Mouse (Mus musculus) ovary, adult 10 weeks (tissue): ENCODE data around the gene Ebf4. TPM values are rescaled to one million over a fixed set of nuclear protein-coding genes. Genes with fewer than 3 reads are reported as not detected.

Experiments used
- polyA plus RNA-seq: library from polyadenylated mRNA; stranded (reverse); fragments of 350-450 nt; fragmentation: Illumina TruSeq; extraction: RNeasy Lipid Tissue Mini Kit (QIAGEN cat#74804); gene quantifications from one replicate; pipeline ENCODE4 v1.2.3, GENCODE M21; 2014

Ebf4 gene
- 0.51 TPM for polyA plus RNA-seq

DNA sequence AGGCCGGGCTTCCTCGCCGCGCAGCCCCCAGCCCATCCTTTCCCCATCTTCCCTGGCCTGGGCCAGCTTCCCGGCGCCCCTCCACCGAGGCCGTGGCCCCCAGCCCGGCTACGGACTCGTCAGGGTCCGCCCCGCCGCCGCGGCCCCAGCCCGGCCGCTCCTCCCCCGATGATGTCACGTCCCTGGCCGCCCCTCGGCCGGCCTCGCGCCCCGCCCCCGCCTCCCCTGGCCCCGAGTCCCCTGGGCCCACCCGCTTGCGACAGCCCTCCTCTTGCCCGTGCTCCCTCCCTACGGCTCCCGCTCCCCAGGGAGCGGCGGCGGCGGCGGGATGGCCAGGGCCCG lies at the start of gene Ebf4:
TSS of gene Ebf4 (plus strand) at position 234 of the 342 bp plus-strand sequence.

DNA sequence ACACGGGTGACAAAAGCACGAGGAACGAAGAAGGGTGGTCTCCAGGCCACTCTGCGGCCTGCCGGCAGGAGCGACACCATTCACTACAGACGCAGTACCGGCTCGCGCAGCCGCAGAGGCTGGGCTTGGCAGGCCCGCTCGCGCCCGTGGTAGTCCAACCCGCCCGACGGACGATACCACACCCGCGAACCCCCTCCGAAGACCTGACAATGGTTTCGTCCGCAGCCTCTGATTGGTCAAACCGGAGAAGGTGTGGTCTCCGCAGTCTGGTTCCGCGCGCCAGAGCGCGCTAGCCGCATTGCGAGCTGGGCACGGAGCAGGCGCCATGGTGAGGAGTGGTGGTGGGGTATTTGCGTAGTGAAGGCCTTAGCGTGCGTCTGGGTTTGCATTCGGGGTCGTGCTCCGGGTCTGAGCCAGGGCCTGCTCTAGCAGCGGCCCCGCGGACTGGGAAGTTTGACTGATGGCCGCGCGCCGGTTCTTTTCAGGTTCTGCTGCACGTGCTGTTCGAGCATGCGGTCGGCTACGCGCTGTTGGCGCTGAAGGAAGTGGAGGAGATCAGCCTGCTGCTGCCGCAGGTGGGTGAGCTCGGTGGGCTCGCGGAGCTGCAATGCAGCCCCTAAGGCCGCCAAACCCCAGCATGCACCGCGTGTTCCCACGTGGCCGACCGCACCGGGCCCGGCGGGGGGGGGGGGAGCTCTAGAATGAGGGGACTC lies 20.7 kb upstream of the Ebf4 start, which contains the start of gene Nop56:
TSS of gene Nop56 (plus strand) at position 282 of the 713 bp plus-strand sequence.

DNA sequence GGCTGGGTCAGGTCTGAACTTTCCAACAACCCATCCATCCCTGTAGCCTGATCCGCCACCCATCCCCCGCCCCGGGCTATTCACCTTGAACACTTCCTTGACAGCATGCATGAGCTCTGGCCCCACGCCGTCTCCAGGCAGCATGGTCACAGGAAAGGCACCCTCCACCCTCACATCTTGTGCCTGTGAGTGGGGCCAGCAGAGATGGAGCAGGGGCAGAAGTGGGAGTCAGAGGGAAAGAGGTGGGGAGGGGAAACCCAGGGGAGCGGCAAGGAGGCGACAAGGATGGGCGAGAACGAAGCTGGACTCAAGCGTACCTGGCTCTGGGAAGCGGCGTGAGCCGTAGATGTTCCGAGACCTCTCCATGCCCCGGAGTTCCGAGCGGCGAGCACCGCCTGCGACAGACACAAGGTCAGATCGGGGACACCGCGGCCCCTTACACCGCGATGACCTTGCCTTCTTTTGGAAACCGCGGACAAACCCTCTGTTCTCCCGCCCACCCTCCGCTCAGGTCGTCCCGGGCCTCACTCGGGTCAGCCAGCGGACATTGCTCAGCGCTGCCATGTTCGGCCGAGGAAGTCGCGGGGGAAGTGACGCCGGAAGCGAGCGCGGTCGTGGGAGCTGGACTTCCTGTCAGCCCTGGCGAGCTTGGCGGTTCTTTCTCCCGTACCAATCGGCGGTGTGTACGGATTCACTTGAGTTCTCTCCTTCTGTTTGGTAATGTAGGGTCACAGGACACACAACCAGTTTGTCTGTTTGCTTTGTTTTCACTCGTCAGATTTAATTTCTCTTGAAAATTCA lies 10.9 kb upstream of the Ebf4 start, which contains the start of gene Idh3b:
TSS of gene Idh3b (minus strand) at position 694 of the 801 bp plus-strand sequence.

DNA sequence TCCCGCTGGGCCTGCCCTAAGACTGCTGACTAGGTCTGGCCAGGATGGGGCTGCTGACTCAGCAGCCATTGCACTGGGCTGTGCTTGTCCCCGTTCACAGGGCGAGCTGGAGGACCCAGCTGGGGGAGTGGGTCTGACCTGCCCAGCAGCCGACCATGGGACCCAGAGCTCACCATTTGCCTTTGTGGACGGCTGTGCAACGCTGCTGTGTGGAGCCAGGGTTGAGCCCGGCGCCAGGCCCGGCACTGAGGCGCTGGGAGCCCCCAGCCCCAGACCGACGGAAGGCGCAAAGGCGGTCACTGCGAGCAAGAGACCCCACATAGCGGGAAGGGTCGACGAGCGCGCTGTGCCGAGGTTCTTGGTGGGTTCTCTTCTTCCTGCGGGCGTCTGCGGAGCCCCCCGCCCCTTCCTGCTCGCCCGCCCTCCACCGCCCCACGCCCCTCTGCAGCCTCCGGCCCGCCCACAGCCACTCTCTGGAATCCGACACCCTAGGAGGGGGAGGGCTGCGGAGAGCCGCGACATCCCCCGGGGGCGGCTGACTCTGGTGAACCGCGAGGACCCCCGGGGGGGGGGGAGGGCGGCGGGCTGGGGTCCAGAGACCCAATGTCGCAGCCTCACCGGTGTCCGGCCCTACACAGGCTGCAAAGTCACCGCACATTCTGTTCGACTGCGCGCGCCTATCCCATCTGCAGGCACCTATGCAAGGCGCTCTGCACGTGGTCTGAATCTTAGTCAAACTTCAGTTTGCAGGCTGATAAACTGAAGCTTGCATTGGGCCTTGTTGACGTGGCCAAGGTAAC lies 102.4 kb downstream of the Ebf4 start, which contains the start of gene Cpxm1:
TSS of gene Cpxm1 (minus strand) at position 389 of the 800 bp plus-strand sequence.

DNA sequence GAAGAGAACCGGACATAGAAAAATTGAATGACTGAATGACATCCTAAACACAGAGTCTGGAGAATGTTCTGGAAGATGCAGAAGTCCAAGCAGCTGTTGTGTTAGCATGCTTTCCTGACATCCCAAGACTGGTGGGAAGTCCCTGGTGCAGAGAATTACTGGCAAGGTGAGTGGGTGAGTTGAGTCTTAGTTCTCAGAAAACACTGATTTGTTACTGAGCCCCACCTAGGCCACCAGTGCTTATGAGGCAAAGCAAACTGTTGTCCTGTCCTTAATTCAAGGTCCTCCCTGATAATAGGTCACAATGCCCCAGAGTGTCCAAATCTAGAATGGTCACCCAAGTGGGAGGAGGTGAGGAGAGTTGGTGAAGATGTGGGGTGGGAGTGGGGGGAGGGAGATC lies 110.0 kb downstream of the Ebf4 start, which contains the start of the genes Gm28372 and 1700020A23Rik:
TSS of gene Gm28372 (plus strand) at position 301 of the 400 bp plus-strand sequence.
TSS of gene 1700020A23Rik (plus strand) at position 321 of the 400 bp plus-strand sequence.

DNA sequence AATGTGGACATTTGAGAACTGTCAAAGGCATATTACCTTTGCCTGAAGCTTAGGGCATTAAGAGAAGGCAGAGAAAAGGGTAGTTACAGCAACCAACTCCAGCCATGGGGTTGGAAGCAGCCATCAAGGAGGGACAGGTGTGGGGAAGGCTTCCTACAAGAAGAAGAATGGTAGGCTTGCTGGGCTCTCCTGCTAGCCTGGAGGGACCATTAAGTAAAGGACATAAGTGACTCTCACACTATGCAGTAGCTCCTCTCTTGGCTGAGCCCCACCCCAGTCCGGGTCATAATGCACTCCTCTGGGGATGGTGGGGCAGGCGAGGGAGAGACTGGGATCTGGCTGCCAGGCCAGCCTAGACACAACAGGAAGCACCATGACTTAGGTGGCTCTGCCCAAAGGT lies 111.2 kb downstream of the Ebf4 start, which contains the start of gene Tmem239:
TSS of gene Tmem239 (plus strand) at position 301 of the 400 bp plus-strand sequence.

Other genes with a start within 250 kb of the Ebf4 start
- gene Tgm6, start 182.8 kb upstream of the Ebf4 start, polyA plus RNA-seq, result not detected
- gene Snrpb, start 115.8 kb upstream of the Ebf4 start, polyA plus RNA-seq, result 15.8 TPM
- not detected for gene Tmc2, start 100.0 kb upstream of the Ebf4 start, polyA plus RNA-seq
- gene Nop56, start 20.7 kb upstream of the Ebf4 start, polyA plus RNA-seq, result 97.1 TPM
- 48.8 TPM for gene Idh3b, start 10.6 kb upstream of the Ebf4 start, polyA plus RNA-seq
- 2.6 TPM for gene Cpxm1, start 102.4 kb downstream of the Ebf4 start, polyA plus RNA-seq
- gene Gm28372, start 110.1 kb downstream of the Ebf4 start, polyA plus RNA-seq, result not detected
- not detected for gene 1700020A23Rik, start 110.1 kb downstream of the Ebf4 start, polyA plus RNA-seq
- gene Tmem239, start 111.3 kb downstream of the Ebf4 start, polyA plus RNA-seq, result not detected
- 15.9 TPM for gene Vps16, start 129.2 kb downstream of the Ebf4 start, polyA plus RNA-seq
- 5.3 TPM for gene Pced1a, start 129.5 kb downstream of the Ebf4 start, polyA plus RNA-seq
- gene Ptpra, start 155.1 kb downstream of the Ebf4 start, polyA plus RNA-seq, result 185 TPM